Mouse (Mus musculus): ENCODE measurements around the gene Zbtb33.
A peak's percentile ranks its signal among the peaks of the same experiment; 100 is the strongest.

Gene Zbtb33

DNA sequence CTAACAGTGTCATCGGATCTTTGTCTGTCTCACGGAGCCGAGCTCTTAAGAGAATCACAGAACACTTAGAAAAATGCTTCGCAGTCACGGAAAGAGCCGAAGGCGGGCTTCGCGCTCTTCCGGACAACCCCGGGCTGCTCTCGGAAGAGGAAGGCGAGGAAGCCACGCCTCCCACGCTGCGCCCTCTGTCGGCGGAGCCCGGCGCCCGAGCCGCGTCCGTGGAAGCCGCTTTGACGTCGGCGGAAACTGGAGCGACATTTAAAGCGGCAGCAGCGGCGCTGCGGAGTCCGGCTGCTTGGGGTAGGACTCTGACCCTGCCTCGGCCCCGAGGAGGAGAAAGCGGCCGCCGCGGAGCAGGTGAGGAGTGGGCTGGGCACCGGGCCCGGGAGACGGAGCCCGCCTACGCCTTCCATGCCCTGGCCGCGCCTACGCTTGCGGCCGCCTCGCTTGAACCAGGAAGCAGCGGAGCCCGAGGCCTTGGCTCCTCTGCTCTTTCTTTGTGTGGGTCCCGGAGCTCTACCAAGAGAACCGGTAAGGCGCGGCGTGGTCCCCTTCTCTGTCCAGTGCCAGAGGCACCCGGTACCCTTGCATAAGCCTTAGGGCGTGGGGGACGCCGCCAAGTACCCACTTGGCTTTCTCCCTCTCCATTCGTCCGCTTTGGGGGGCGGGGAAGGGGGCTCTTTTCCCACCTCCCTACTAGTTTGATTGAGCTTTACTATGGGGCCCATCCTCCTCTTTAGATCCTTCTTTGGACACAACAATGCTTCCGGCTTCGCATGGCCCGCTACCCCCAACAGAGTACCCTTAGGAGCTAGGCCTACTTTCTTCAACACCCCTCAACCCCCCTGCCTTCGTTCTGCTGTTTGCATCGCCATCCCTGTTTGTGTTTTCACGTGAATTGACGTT lies at the start of gene Zbtb33:
Zbtb33 (plus strand) TSS at position 242 of the 906 bp plus-strand sequence.
- peak; percentile 86 for DNase-seq

DNA sequence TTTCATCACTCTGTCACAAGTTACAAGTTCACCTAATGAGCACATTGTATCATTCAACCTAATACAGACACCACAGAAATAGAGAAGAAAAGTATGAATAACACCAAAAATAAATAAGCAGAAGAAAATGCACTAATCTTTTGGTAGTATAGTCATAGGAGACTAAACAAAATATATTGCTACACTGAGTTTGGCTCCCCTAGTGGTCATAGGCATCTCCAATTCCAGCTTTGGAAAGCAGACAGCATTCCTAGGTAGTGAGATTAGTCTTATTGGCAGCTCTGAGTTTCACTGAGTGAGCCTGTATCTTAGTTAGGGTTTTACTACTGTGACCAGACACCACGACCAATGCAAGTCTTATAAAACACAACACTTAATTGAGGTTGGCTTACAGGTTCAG lies 30.5 kb upstream of the Zbtb33 start:
- no peak for DNase-seq

DNA sequence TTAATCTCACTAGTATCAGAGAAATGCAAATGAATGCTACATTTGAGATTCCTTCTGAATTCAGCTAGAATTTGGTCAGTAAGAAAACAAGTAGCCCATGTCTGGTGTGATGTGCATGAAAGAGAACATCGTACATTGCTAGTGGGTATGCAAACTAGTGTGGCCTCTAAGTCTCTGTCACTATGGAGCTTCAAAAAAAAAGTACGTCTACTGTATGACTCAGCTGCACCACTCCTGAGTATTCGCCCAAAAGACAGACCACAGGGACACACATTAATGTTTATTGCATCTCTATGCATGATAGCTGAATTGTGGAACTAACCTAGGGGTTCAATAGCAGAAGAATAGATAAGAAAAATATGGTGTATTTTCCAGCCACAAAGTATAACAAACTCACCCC lies 24.3 kb upstream of the Zbtb33 start:
- no peak for DNase-seq

DNA sequence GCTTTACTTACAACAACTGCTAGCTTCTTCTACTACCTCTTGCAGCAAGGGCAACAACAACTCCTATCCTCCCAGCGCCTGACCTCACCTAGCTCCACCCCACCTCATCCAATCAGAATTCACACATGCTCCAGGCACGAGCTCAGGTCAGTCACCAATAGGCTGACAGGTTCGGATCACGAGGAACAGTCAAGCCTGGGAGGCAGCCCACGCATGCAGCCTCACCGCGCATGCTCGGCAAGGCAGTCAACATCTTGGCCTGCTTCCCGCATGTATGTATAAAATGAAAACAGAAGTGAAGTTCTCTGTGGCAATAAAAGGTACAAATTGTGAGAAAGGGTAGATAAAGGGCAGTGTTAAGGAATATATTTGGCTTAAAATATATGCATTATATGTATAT lies 23.5 kb upstream of the Zbtb33 start:
- DNase-seq = no peak

DNA sequence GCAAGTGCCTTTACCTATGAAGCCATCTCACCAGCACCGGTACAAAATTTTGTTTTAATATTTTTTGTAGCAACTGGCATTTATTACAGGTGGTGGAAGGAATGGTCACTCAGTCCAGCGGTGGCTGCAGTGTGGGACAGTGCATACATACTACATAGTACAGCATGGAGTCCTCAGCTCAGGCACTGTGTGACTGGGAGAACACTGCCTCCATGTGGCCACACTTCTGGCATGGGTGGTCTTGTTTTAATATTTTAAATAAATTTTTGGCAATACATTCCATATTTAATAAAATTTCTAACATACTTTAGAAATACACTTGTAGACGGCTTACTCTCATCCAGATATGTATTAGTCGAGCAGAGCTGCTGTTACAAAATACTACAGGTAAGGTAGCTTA lies 23.0 kb upstream of the Zbtb33 start:
- DNase-seq = no peak

DNA sequence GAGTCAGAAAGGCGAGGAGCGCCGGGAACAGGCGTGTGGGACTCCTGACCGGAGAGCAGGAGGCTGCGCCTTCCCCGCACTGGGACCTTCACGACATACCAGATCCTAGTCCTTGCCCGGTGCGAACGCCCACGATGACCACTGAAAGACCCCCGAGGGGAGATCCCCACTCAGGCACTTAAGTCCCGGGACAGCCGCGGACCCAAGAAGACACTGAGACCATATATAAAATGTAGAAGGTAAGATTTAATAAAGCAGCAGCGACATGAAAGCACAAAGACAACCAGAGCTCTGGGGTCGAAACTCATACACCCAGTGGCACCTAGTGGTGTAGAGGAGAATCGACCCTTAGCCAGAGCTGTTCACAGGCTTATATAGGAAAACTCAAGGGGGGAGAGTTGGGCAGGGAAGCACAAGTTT lies 9.7 kb upstream of the Zbtb33 start:
- peak; percentile 22 for DNase-seq

DNA sequence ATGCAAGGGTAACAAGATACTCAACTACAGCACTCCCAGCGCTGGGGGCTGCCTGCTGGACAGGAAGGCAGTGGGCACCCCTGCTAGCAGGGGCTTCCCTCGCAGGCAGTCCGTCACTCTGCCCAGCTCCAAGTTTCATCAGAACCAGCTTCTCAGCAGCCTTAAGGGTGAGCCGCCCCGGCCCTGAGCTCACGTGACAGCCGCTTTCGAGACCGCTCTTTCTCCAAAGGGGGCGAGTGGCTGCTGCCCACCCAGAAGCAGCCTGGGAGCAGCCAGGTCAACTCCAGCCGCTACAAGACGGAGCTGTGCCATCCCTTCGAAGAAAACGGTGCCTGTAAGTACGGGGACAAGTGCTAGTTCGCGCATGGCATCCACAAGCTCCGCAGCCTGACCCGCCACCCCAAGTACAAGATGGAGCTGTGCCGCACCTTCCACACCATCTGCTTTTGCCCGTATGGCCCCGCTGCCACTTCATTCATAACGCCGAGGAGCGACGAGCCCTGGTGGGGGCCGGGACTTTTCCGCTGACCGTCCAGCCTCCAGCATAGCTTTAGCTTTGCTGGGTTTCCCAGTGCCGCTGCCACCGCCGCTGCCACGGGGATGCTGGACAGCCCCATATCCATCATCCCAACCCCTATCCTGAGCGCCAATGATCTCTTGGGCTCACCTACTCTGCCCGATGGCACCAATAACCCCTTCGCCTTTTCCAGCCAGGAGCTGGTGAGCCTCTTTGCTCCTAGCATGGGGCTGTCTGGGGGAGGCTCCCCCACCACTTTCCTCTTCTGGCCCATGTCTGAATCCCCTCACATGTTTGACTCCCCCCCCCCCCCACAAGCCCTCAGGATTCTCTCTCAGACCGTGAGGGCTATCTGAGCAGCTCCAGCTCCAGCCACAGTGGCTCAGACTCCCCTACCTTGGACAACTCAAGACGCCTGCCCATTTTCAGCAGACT lies 8.7 kb upstream of the Zbtb33 start:
- no peak for DNase-seq

DNA sequence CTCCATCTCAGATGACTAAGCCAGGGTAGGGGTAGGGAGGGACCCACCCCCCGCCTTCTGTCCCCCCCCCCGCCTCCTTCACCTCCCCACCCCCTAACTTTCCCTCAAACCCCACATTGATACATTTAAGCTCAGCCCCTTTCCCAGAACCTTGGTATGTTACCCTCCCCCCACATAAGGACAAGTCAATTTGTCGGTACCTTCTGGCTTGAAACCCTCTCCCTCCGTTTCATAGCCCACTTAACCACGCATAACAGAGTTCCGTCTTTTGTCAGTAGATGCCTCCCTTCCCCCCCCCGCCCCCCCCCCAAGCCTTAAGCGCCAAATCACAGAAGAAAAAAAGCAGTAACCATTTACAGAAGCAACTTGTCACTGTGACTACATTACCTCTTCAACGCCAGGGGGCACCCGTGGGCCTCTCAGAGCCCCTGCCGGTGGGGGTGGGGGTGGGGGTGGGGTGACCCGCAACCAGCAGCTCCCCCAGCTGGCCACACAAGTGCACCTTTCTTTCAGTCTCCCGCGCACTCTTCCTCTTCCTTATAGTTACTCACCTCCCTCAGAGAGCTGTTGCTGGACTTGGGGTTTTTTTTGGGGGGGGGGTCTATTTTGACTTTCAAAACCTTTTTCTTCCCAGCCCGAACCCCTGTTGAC lies 7.9 kb upstream of the Zbtb33 start:
- DNase-seq = no peak

DNA sequence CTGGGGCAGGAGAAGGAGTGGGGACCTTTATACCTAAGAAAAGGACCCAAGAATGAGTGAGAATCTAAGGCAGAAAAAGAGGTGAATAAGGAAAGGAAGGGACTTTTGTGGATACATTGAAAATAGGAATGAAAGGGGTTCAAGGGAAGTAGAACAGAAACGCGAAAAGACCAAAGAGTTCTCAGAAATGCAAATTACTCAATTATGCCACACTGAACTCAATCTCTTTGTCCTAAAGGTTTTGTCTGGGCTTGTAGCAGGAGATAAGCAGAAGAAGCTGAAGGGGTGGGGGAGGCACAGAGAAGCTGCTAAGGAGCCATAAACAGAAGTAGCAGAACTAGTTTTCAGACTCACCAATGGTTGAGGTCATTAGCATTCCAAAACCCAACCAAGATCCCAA lies 4.1 kb upstream of the Zbtb33 start:
- no peak for DNase-seq

DNA sequence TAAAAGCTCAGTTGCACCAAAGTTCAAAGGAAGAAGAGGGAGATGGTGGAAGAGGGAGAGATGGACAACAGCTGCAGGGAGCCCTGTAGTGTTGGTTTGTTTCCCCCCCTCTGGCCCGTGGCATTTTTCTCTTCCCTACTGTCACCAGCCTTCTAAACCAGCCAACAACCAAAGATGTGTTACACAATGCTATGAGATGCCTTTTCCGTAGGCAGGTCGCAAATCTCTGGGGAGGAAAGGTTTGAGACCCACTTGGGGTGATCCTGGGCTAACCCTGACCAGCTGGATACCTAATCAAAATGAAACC lies 818 bp downstream of the Zbtb33 start:
- no peak for DNase-seq

DNA sequence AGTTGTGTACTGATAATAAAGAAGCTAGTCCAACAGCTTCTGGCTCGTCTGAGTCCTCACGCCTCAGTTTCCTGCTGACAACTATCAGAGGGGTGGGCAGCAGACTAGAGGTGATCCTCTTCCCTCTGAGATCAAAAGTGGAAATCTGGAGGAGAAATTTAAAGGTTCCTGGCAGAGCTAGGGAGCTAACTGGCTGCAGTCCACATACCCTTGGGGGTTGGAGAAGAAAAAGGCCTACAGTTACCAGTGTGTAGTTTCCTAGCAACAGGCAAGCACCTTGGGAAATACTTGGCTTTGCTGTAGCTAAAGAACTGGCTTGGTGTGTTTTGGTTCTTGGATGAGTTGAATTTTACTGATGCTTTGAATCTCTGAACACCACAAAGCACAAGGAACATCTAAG lies 12.2 kb downstream of the Zbtb33 start:
- peak; percentile 24 for DNase-seq

DNA sequence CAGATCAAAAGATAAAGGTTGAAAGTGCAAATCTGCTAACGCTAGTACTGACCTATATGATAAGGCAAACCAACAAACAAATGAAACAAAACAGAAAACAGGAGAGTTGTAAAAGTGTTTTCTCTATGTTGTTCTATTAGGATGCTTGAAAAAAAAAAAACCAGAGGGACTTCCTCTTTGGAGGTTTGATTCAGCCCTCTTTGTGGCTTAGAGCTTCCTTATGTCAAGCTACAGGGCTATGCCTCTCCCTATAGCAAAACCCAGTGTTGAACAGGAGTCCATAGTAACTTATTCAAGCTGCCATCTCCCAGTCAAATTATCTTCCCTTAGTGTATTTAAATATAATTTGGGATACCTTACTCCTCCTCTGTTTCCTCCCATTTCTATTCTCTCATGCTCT lies 17.8 kb downstream of the Zbtb33 start:
- no peak for DNase-seq

DNA sequence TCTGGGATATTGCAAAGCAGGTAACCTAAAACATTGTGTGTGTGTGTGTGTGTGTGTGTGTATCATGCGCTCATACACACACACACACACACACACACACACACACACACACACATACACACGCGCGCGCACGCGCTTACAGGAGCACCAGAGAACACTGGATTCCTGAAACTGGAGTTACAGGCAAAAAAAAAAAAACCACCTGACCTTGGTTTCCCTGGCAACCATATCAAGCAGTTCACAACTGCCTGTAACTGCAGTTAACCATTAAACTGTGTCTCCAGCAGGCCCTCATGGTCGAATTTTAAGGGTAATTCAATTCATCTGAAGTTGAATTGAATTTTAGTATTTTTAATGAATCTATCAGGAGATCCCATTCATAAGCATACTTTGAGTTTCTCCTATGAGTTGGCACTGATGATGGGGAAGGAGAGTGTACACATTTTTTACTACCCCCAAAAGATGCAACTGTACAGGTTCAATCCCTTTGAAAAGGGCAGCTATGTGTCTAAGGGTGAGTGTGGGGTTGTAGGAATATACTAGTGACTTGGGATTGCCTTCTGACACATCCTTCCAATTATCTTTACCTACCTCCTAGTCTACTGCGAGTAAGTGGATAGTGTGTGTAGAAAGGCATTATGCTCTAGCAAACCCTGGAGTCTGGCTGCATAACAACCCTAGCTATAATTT lies 27.5 kb downstream of the Zbtb33 start:
- no peak for DNase-seq

DNA sequence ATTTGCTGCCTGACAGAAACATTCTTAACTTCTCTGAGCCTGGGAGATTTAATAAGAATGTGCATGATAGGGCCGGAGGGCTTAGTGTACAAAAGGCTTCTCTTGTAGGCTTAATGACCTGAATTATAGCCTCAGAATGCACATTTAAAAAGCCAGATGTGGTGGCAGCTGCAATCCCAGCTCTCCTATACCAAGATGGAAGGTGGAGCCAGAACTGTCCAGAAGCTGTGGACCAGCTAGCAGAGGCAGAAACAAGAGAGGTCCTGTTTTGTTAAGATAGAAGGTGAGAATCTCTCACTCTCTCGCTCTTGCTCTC lies 28.0 kb downstream of the Zbtb33 start:
- no peak for DNase-seq

DNA sequence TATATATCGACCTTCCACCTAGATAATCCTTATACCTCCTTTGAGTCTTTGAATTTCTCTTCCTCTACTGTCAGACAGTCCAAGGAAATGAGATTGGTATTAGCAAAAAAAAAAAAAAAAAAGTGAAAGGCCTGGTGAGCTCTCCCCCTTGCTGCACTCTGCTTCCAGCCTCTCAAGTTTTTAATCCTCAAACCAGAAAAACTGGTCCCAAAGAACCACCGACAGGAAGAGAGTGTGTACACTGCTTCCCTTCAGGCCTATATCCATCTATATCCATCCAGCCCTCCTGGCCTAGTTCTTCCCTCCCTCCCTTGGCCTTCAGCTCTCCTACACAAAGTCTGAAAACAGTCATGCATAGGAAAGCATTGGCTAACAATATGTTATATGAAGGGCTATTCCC lies 33.2 kb downstream of the Zbtb33 start:
- no peak for DNase-seq

DNA sequence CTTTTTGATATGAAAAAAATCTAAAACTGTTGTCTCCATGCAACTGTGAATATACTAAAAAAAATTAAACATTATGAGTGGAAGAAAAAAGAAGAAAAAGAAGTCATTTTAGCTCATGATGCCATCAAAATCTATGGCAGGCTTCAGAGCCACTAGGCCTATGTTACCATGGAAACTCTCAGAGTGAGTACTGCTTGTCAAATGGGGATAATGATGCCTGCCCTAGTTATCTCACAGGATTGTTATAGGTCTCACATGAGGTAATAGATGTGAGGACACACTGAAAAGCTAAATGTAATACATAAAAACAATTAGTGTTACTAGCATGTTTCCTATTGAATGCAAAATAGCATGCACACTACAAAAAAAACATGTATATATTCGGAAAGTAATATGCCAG lies 40.3 kb downstream of the Zbtb33 start:
- DNase-seq = no peak

DNA sequence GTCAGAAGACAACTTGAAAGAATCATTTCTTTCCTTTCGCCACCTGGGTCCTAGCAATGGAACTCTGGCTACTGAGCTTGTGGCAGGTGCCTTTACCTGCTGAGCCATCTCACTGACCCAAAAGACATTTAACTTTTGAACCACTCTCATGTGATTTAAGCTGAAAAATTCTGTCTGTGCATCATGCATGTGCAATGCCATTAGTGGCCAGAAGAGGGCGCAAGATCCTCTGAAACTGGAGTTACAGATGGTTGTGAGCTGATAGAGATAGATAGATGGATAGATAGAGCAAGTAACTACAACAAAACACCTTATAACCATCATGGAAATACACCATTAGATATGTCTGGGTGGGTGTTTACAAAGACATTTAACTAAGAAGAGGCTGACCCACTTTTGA lies 48.1 kb downstream of the Zbtb33 start:
- DNase-seq = no peak

All from right cerebral cortex, postnatal 25 days (tissue).